Comparison of ENCODE assay signal across 30 mouse cellular contexts in the genomic region with DNA sequence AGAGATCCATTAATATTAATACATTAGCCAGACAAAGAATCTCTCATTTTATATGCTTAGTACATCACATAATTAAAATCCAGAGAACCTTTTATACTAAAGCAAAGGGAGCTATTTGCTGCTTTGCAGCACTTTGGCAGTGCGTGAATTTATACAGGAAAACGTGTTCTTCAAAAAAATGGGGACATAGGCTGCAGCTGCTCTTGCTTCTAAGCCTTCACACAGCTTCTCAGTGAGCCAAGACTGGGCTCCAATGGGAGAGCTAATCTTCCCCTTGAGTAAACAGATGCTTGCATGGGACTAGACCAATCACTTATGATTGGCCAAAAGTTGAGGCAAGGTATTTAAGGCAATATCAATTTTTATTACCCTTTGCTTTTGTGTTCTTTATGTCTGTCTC. TPM values are rescaled to one million over a fixed set of nuclear protein-coding genes. Genes with fewer than 3 reads are reported as not detected.
DNase-seq lines count a peak whose midpoint lies in the region; ATAC-seq and TF ChIP-seq lines count a peak whose summit lies in the region.
"Had no signal": no experiment of that assay in that cellular context is flagged by ENCODE, and none has a peak within 500 bp of the region (broad histone marks: within the 10 kb centered on the region; RNA-seq: fewer than 3 reads in every experiment).

No protein-coding gene starts in this region.

- no peaks in the 10 kb centered on the region for H3K36me3 ChIP-seq in forebrain, embryonic 14.5 days (ENCODE audit: control insufficient read depth, insufficient read depth, low read length)
- no peaks in the 10 kb centered on the region for H3K36me3 ChIP-seq in forebrain, embryonic 10.5 days (replicated peaks)
- H3K36me3 ChIP-seq: embryonic facial prominence, embryonic 12.5 days; embryonic facial prominence, embryonic 15.5 days; heart, embryonic 12.5 days; heart, embryonic 15.5 days; hindbrain, embryonic 10.5 days; hindbrain, embryonic 13.5 days; intestine, embryonic 15.5 days had no signal

- no peak for TF ChIP-seq POLR2A in brain, embryonic 14.5 days (IDR thresholded peaks at IDR 0.05; ENCODE audit: borderline replicate concordance, extremely low read depth, insufficient read depth, insufficient read length, poor library complexity, severe bottlenecking)
- no peak for TF ChIP-seq POLR2A in cerebellum, adult 2 months (IDR thresholded peaks at IDR 0.05; ENCODE audit: borderline replicate concordance, insufficient read depth, low read length)

- H3K9me3 ChIP-seq in forebrain, embryonic 14.5 days (replicated peaks; ENCODE audit: control insufficient read depth, low read length), result no peaks in the 10 kb centered on the region
- no peaks in the 10 kb centered on the region for H3K9me3 ChIP-seq in forebrain, embryonic 10.5 days
- H3K9me3 ChIP-seq: embryonic facial prominence, embryonic 12.5 days; embryonic facial prominence, embryonic 15.5 days; G1E; heart, embryonic 12.5 days; heart, embryonic 15.5 days; hindbrain, embryonic 10.5 days; hindbrain, embryonic 13.5 days; intestine, embryonic 15.5 days had no signal

- no peak overlapping the region for H3K4me2 ChIP-seq in forebrain, embryonic 14.5 days (ENCODE audit: low read length)
- H3K4me2 ChIP-seq: embryonic facial prominence, embryonic 12.5 days; embryonic facial prominence, embryonic 15.5 days; heart, embryonic 12.5 days; heart, embryonic 15.5 days; hindbrain, embryonic 13.5 days; intestine, embryonic 15.5 days had no signal

- TF ChIP-seq CTCF in brain, embryonic 14.5 days (IDR thresholded peaks at IDR 0.05; ENCODE audit: borderline replicate concordance, extremely low read depth, insufficient read depth, insufficient read length), result no peak
- TF ChIP-seq CTCF in cerebellum, adult 2 months (IDR thresholded peaks at IDR 0.05; ENCODE audit: borderline replicate concordance, insufficient read depth, low read depth, low read length), result no peak

- H3K27me3 ChIP-seq in forebrain, embryonic 14.5 days (replicated peaks; ENCODE audit: control insufficient read depth, insufficient read depth, low read length), result no peaks in the 10 kb centered on the region
- no peaks in the 10 kb centered on the region for H3K27me3 ChIP-seq in forebrain, embryonic 10.5 days (ENCODE audit: poor library complexity, severe bottlenecking)
- no peaks in the 10 kb centered on the region for H3K27me3 ChIP-seq in cerebellum, adult 2 months (ENCODE audit: control insufficient read depth, insufficient read depth, low read length)
- H3K27me3 ChIP-seq: CH12.LX; embryonic facial prominence, embryonic 12.5 days; embryonic facial prominence, embryonic 15.5 days; heart, embryonic 12.5 days; heart, embryonic 15.5 days; hindbrain, embryonic 13.5 days; intestine, embryonic 15.5 days; Patski had no signal

- no peak overlapping the region for H3K4me3 ChIP-seq in forebrain, embryonic 14.5 days (ENCODE audit: low read depth, low read length)
- H3K4me3 ChIP-seq in forebrain, embryonic 10.5 days, result no peak overlapping the region
- no peak overlapping the region for H3K4me3 ChIP-seq in cerebellum, adult 2 months (replicated peaks; ENCODE audit: insufficient read depth, low read depth, low read length)
- H3K4me3 ChIP-seq: embryonic facial prominence, embryonic 12.5 days; embryonic facial prominence, embryonic 15.5 days; gastrocnemius, adult 2 months; heart, embryonic 12.5 days; heart, embryonic 15.5 days; hindbrain, embryonic 10.5 days; hindbrain, embryonic 13.5 days; intestine, embryonic 15.5 days had no signal

- no peak for ATAC-seq in forebrain, embryonic 14.5 days
- ATAC-seq: hindbrain, embryonic 16.5 days; intestine, embryonic 15.5 days; Patski had no signal

- DNase-seq in forebrain, embryonic 14.5 days (ENCODE audit: low spot score), result peak; percentile 42
- DNase-seq in forebrain, embryonic 10.5 days (ENCODE audit: extremely low spot score, low spot score), result no peak
- peak; percentile 11 for DNase-seq in adipocyte (ENCODE audit: low spot score)
- peak; percentile 57 for DNase-seq in brain, embryonic 14.5 days (ENCODE audit: low read depth)
- no peak for DNase-seq in urinary bladder, postnatal 36 days (ENCODE audit: low spot score in 2 of 2)
- DNase-seq in cerebellum, adult 2 months, result no peak
- DNase-seq: adrenal gland, adult 2 months; adrenal gland, postnatal 14 days; B cell, adult 2 months; cerebellum, adult 18-20 months; cerebellum, adult 9-11 months; cerebellum, postnatal 25 days; gastrocnemius, adult 2 months; gastrocnemius, postnatal 14 days; heart, adult 11 months; heart, postnatal 10 days; heart, postnatal 36 days; kidney, adult 11 months; kidney, adult 8-10 months had no signal

- H3K27ac ChIP-seq in forebrain, embryonic 14.5 days (ENCODE audit: low read depth, low read length), result no peak overlapping the region
- no peak overlapping the region for H3K27ac ChIP-seq in forebrain, embryonic 10.5 days
- no peak overlapping the region for H3K27ac ChIP-seq in cerebellum, adult 2 months (ENCODE audit: insufficient read depth, low read length)
- H3K27ac ChIP-seq: embryonic facial prominence, embryonic 12.5 days; embryonic facial prominence, embryonic 15.5 days; gastrocnemius, adult 2 months; heart, embryonic 15.5 days; hindbrain, embryonic 10.5 days; hindbrain, embryonic 13.5 days; intestine, embryonic 15.5 days had no signal

- H3K4me1 ChIP-seq in forebrain, embryonic 14.5 days (ENCODE audit: control insufficient read depth, insufficient read depth, low read length), result 0 out of 2 replicates have a peak, but pooled peaks cover 2% of the 10 kb centered on the region
- 0 out of 2 replicates have a peak, but pooled peaks cover 2% of the 10 kb centered on the region for H3K4me1 ChIP-seq in forebrain, embryonic 10.5 days
- no peaks in the 10 kb centered on the region for H3K4me1 ChIP-seq in cerebellum, adult 2 months (ENCODE audit: control insufficient read depth, insufficient read depth, low read length)
- H3K4me1 ChIP-seq: embryonic facial prominence, embryonic 12.5 days; embryonic facial prominence, embryonic 15.5 days; heart, embryonic 12.5 days; heart, embryonic 15.5 days; hindbrain, embryonic 10.5 days; hindbrain, embryonic 13.5 days; intestine, embryonic 15.5 days had no signal

- H3K9ac ChIP-seq in forebrain, embryonic 14.5 days (ENCODE audit: low read length), result no peak overlapping the region
- H3K9ac ChIP-seq: embryonic facial prominence, embryonic 12.5 days; embryonic facial prominence, embryonic 15.5 days; heart, embryonic 12.5 days; heart, embryonic 15.5 days; hindbrain, embryonic 13.5 days; intestine, embryonic 15.5 days had no signal

- WGBS in forebrain, embryonic 14.5 days, result 40% methylated on average over 2 of the region's 2 CpGs
- WGBS in forebrain, embryonic 10.5 days, result 89% methylated on average over 2 of the region's 2 CpGs
- WGBS in cerebellum, adult 2 months, result 53% methylated on average over 2 of the region's 2 CpGs

RNA-seq across cellular contexts. Expression of a gene that starts 27.2 kb away (rescaled TPM):
- 19.8 and 21.9 TPM in 2 replicates for polyA plus RNA-seq in forebrain, embryonic 14.5 days (2014; fragmentation: Nextera tagmentation; extraction: Ambion mirVana)
- polyA plus RNA-seq in forebrain, embryonic 10.5 days (2016; fragmentation: Nextera tagmentation; extraction: Ambion mirVana), result 23.0 and 24.4 TPM in 2 replicates
- polyA plus RNA-seq in brain, embryonic 14.5 days (2012; rRNA removed), result 11.1 and 14.0 TPM in 2 replicates
- 1.6 and 2.3 TPM in 2 replicates for polyA plus RNA-seq in cerebellum, adult 2 months (2012; rRNA removed)
- polyA plus RNA-seq: G1E had no signal

RNA-seq across cellular contexts. Expression of a gene that starts 28.3 kb away (rescaled TPM):
- not detected in 2 replicates for polyA plus RNA-seq in forebrain, embryonic 14.5 days (2014; fragmentation: Nextera tagmentation; extraction: Ambion mirVana)
- not detected in 2 replicates for polyA plus RNA-seq in forebrain, embryonic 10.5 days (2016; fragmentation: Nextera tagmentation; extraction: Ambion mirVana)
- not detected in 2 replicates for polyA plus RNA-seq in brain, embryonic 14.5 days (2012; rRNA removed)
- polyA plus RNA-seq in cerebellum, adult 2 months (2012; rRNA removed), result not detected in 2 replicates
- polyA plus RNA-seq: adrenal gland, adult 2 months; embryonic facial prominence, embryonic 12.5 days; embryonic facial prominence, embryonic 15.5 days; G1E; heart, embryonic 12.5 days; heart, embryonic 15.5 days; hindbrain, embryonic 10.5 days; hindbrain, embryonic 13.5 days; hindbrain, embryonic 16.5 days; intestine, embryonic 15.5 days; Patski had no signal

Comparison
In these comparisons a context has a peak if more than half of its experiments do, and no peak if none do; other contexts are left out.
1. DNase-seq: peak in forebrain, embryonic 14.5 days (single experiment), adipocyte (single experiment) and brain, embryonic 14.5 days (single experiment); none in forebrain, embryonic 10.5 days (single experiment), urinary bladder, postnatal 36 days (0 of 2) and cerebellum, adult 2 months (0 of 2).